Mouse (Mus musculus): ENCODE measurements around the gene Coq3. TPM values are rescaled to one million over a fixed set of nuclear protein-coding genes. Genes with fewer than 3 reads are reported as not detected.

Gene Coq3
- total RNA-seq (2021): 10 to 100 TPM; 12.2 to 15.4 TPM
- long read RNA-seq, experiment 1, transcript Coq3-201 (7 exons, 2,651 nt): major isoform, 10 of 14 reads
- long read RNA-seq, experiment 1, partial matches to known transcripts: 0 of 14 reads
- long read RNA-seq, experiment 1, other reads (novel, unspliced or antisense): 4 of 14 reads
- long read RNA-seq, experiment 2, transcript Coq3-201 (7 exons, 2,651 nt): major isoform, 45 of 72 reads
- long read RNA-seq, experiment 2, partial matches to known transcripts: 2 of 72 reads
- long read RNA-seq, experiment 2, other reads (novel, unspliced or antisense): 25 of 72 reads

DNA sequence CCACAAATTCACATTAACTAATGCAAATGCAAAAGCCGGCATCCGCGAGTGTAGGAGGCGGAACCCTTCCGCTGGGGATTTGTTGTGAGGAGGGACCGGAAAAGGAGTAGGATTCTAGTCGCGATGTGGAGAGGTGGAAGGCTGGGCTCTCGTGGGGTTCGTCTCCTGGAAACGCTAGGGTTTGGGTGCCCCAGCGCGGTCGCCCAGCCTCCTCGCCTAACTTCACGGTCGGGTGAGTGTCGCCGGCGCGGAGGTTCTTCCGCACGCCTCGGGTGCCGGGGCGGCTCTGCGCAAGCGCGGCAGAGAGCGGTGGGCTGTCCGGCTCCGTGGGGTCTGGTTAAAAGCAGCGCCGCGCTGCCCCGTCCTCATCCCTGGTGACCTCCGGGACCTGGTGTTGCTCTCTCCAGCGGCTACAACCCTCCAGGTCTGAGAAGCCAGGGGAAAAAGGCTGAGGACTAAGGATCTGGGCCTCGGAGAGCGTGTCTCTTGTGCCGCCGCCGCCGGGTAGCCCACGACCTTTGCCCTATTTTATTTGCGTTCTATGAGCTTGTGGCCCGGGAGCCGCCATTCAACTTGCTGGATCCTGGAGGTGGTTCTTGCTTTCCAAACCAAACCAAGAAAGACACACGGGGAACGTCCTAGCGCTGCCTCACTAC, at the start of gene Coq3:
Gene Coq3 (plus strand): TSS at position 109 of the 656 bp plus-strand sequence.
- peak; percentile 78 to 83 for DNase-seq (ENCODE audit: low spot score in 2 of 2)

DNA sequence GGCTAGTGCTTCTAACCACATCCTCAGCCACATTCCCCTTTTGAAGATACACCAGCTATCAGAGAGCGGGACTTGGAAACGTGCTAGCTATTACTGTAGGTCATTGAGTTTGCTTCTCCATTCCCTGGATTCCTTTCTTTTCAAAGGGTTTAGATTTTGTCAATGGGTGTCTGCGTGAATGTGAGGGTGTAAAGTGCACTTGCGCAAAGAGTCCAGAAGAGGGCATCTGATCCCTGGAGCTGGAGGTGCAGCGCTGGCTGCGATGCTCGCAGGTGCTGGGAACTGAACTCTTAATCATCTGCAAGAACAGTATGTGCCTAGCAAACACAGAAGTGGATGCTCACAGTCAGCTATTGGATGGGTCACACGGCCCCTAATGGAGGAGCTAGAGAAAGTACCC, 46.6 kb upstream of the Coq3 start:
- DNase-seq (ENCODE audit: low spot score in 2 of 2): no peak

DNA sequence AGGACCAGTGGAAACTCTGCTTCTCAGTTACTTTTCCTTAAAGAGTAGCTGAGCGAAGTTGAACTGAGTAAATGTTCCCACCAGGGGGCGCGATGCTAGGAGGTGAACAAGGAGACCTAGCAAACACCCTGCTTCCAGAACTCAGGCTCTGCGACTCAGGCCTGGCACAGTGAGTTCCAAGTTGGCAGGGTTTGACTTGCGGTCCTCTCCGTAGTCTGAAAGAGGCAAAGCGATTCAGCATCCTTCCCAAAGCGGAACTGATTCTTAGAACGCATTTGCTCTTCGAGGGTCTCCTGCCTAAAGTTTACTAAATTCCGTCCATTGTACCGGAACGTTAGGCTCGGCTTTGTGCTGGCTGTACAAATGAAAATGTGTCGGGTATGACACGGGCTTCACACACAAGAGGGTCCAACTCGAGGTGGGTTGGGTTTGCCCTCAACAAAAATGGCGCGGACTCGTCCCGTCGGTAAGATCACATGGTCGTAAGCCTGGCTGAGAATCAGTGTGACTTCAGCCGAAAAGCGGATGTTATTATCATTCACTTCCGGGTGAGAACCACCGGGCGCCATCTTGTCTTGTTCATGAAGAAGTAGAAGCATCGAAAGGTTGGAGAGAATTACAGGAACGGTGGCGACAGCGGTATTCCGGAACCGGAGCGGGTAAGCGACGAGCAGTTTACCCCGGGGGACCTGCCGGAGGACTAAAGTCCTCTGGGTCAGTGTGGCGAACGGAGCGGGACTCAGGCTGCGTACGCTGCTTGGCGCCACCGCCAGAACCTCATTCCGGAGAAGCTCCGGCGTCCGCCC, 31.8 kb upstream of the Coq3 start, which contains the start of gene Pnisr:
Gene Pnisr (plus strand): TSS at position 103 of the 806 bp plus-strand sequence.
- peak; percentile 90 to 92 for DNase-seq (ENCODE audit: low spot score in 2 of 2)

- DNase-seq (ENCODE audit: low spot score in 2 of 2): peak in 1 of 2 experiments; percentile 90
These were observed 31.2 kb upstream of the Coq3 start for GRCm38 (mm10) chr4:21848287-21848630.

- DNase-seq (ENCODE audit: low spot score in 2 of 2): no peak
These were observed 22.0 kb upstream of the Coq3 start for GRCm38 (mm10) chr4:21857481-21857880.

GRCm38 (mm10) chr4:21865226-21865625, 14.2 kb upstream of the Coq3 start:
- DNase-seq (ENCODE audit: low spot score in 2 of 2): no peak

- no peak for DNase-seq (ENCODE audit: low spot score in 2 of 2)
These were observed 697 bp upstream of the Coq3 start for GRCm38 (mm10) chr4:21878776-21879175.

DNA sequence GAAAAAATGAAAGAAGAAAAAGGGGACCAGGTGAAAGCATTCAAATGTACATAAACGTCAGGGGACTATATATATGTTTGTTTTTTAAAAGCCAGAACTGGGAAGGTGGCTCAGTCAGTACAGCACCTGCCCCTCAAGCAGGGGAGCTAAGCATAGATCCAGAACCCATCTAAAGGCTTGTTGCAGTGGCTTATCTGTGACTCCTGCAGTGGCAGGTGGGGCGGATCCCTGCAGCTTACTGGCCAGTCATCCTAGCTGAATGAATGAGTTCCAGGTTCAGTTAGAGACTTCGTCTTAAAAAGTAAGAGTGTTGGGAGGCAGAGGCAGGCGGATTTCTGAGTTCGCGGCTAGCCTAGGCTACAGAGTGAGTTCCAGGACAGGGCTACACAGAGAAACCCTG, 3.3 kb downstream of the Coq3 start:
- DNase-seq (ENCODE audit: low spot score in 2 of 2): no peak

GRCm38 (mm10) chr4:21885831-21886230, 6.4 kb downstream of the Coq3 start:
- no peak for DNase-seq (ENCODE audit: low spot score in 2 of 2)

DNA sequence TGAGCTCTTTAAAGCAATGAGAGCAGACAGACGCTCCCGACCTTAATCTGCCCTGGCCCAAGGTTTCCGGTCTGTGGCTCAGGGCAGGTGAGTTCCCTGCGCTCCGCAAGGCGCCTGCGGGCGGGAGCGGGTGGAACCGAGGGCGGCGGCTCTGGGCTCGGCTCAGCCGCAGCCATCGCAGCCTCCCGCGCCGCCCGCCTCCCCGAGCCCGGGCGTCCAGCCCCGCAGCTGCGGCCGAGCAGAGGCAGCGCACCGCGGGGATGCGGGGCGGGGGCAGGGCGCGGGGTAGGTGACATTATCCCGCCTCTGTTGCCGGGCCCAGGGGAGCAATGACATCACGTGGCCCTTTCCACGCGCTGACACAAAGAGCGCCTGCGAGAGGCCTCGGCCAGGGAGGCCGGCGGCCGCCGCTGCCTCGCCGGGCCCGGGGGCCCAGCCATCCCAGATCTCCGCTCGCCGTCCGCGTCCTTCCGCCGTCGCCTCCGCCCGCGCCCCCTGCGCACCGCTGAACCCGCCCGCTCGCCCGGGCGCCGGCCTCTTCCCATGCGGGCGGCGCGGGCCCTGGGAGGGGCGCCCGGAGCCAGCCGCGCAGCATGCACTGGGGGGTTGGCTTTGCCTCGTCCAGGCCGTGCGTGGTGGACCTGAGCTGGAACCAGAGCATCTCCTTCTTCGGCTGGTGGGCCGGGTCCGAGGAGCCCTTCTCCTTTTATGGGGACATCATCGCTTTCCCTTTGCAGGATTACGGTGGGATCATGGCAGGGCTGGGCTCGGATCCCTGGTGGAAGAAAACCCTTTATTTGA, 51.7 kb downstream of the Coq3 start, which contains the start of gene Faxc:
Gene Faxc (plus strand): TSS at position 359 of the 801 bp plus-strand sequence.
- DNase-seq (ENCODE audit: low spot score in 2 of 2): peak; percentile 49 to 53

DNA sequence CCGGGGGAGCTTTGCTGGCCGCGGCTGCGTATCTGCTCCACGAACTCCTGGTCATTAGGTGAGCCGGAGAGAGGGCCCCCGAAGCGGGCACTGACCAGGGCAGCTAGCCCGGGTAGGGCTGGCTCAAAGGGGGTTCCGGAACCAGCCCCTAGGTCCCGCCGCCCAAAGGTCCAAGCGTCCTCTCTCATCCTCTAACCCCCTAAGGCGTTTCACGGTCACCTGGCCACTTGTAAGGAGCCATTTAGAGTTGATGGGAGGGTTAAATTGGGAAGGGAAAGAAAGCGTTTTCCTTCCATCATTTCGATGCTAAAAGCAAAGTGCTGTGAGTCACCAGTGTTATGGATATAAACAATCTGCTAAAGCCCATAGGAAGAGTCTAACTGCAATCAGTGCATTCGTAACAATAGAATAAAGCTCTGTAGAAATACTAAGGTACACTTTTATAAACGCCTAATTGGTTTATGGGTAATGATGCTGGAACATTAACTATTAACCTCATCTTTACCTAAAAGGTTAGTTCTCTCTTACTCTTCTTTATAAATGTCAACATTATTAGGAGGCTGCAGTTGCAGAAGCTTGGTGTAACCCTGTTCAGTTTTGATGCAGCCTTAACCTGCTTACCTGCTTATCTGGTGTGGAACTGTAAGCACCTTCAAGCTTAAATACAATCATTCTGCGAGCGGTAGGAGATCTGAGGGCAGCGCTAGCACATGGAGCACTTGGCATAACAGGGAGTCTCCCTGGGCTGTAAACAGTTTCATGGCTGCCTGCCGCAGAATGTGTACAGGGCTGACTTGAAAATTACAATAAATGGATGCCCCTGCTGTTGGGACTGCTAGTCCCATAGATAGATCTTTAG, 52.5 kb downstream of the Coq3 start:
- no peak for DNase-seq (ENCODE audit: low spot score in 2 of 2)

- DNase-seq (ENCODE audit: low spot score in 2 of 2): no peak
These were observed 55.9 kb downstream of the Coq3 start for GRCm38 (mm10) chr4:21935378-21935777.

GRCm38 (mm10) chr4:21936424-21936823, 57.0 kb downstream of the Coq3 start:
- no peak for DNase-seq (ENCODE audit: low spot score in 2 of 2)

DNA sequence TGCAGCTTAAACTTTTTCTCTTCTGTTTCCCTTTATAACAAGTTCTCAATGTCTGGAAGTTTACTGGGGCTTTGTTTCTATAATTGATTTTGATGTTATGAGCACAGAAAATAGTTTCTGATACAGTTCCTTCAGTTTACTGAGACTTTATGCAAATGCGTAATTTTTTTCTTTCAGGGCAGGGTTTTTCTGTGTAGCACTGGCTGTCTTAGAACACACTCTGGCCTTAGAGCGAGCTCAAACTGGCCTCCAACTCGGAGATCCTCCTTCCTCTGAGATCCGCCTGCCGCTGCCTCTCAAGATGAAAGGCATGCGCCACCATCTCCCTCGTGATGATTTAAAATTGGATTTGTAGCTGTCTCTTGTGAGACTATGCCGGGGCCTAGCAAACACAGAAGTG, 58.4 kb downstream of the Coq3 start:
- no peak for DNase-seq (ENCODE audit: low spot score in 2 of 2)

GRCm38 (mm10) chr4:21944672-21945071, 65.2 kb downstream of the Coq3 start:
- DNase-seq (ENCODE audit: low spot score in 2 of 2): no peak

DNA sequence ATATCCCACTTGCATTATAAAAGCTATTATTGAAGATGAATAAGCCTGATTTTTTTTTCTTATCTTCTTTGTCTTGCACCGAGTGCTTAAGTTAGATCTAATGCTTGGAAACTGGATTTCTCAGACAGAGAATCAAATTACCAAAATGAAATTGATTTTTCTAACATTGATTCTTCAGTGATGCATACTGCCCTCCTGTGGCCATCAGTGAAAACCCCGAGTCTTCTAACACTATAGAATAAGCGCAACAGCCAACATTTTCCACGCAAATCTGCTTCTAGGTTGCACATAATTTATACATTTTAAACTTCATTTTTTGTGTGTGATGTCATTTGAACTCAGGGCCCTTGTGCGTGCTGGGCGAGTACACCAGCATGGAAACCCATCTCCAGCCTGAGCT, 72.0 kb downstream of the Coq3 start:
- DNase-seq (ENCODE audit: low spot score in 2 of 2): peak in 1 of 2 experiments; percentile 14

GRCm38 (mm10) chr4:21952255-21952654, 72.8 kb downstream of the Coq3 start:
- no peak for DNase-seq (ENCODE audit: low spot score in 2 of 2)

DNA sequence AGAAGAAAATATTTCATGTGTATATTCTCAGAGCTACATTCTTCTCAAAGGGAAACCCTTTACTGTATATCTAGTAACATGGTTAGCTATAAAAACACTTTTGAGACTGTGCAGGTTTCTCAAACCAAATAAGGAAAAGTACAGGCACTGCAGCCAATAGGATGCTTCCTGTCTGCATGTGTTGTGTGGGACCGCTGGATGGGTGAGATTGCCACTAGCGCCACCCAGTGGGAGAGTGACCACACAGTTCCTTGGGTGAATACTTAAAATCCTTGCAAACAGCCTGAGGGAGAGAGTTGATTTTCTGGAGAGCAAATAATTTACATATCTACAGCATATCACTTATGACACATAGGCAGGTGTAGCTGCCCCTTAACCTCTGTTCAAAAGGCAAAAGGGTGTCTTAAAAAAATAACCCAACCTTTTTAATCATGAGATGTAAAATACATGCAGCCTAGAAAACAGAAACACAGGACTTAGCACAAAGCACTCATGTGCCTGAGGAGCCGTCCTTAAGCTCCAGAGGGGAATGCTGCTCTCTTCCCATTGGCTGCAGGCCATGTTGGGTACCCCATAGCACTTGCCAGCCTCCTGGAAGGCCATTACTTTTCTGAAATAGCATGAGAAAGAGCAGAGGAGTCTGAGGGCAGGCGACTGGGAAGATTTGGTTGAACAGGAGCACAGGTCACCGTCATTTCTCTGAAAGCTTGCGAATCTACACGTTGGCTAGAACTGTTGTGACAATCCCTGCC, 78.3 kb downstream of the Coq3 start:
- peak; percentile 20 to 33 for DNase-seq (ENCODE audit: low spot score in 2 of 2)
